Mouse (Mus musculus) olfactory bulb, adult 2 months (tissue): ENCODE data around the gene Myh7.

Source experiments
- CTCF ChIP-seq: fragments of 200-500 bp; IDR thresholded peaks from 2 replicates; pipeline ENCODE4 v1.5.1; 2012; ENCODE audit warnings: low read depth, mild to moderate bottlenecking, low read length, moderate library complexity; ENCODE audit not compliant: insufficient read depth
- POLR2A ChIP-seq: fragments of 200-500 bp; IDR thresholded peaks from 2 replicates; pipeline ENCODE4 v1.6.1; 2012; ENCODE audit warnings: mild to moderate bottlenecking, low read depth, low read length, moderate library complexity; ENCODE audit not compliant: insufficient read depth

GRCm38 (mm10) chr14:55027653-55028052 is 33.2 kb upstream of the Myh7 start:
- TF ChIP-seq CTCF (no peak), POLR2A (no peak)
